Mouse (Mus musculus): ENCODE measurements at regions not wholly inside any gene's neighbourhood (a gene's known extent, or its start where the extent isn't known, plus 50 kb on each side); places are given as distances from the start of the nearest gene placed in this dataset.
A peak's percentile ranks its signal among the peaks of the same experiment; 100 is the strongest.

DNA sequence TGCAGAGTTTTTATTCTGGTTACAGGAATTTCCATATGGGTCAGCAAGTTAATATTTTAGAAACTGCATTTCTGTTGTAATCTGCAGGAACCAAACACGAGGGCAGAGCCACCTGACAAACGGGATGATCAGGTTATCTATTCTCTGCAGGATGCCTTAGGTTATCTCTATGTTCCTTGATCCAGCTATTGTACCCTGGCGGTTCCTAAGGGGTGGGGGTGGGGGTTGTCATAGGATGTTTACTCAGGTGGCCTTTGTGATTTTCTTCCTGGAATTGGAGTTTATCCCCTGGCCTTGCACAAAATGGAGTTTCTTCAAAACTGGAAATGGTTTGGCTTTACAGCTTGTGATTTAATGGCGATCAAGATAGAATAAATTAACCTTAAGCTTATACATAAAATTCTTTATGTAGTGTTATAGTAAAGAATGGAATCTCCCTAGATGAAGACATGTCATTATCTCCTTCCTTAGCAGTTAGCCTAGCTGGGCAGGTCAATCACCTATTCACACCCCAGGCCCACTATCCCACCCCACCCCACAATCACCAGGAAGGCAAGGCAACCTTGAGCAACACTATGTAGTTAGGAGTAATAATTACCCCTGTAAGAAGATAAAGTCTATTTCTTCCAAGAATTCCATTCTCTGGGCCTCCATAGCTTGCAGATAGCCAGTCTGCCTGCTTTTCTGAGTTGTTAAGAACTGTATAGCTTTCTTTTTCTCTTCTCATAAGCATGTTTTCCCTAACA is 192.3 kb upstream of the B430218F22Rik start:
- no peak for DNase-seq

DNA sequence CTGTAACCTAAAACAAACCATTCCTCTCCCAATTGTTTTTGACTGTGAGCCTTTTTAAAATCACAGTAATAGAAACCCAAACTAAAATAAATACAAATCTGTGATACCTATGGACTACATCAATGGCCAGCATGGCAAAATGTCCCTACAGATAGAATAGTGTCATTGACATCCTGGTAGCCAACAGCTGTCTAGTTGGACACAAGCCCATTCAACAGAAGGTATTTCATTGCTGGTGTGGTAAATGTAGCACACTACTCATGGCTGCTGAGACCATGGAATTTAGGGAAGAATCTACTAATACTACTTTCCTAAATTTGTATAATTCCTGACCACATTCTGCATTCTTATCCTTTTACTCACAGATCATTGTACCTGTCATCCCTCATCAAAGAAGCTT is 178.3 kb upstream of the B430218F22Rik start:
- DNase-seq: no peak

- DNase-seq: peak; percentile 10 to 63
Measured at GRCm38 (mm10) chr13:118227354-118227753, 159.1 kb upstream of the B430218F22Rik start.

GRCm38 (mm10) chr13:118237968-118238367 is 148.5 kb upstream of the B430218F22Rik start:
- no peak for DNase-seq

- no peak for DNase-seq
Measured at GRCm38 (mm10) chr13:118244680-118245079, 141.8 kb upstream of the B430218F22Rik start.

GRCm38 (mm10) chr13:118245546-118245945 is 140.9 kb upstream of the B430218F22Rik start:
- DNase-seq: no peak

DNA sequence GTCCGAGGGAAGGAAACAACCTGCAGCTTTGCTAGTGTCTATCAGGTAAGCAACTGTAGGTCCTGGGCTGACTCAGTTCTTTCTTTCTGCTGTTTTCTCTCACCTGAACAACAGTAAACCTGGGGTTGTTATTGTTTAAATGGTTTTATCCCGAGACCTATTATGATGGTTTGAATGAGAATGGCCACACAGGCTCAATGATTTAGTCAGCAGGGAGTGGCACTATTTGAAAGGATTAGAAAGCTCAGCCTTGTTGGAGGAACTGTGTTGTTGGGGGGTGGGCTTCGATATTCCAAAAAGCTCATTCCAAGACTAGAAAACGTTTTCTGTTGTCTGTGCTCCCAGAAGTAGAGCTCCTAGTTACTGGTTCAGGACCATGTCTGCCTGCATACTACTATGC is 126.8 kb upstream of the B430218F22Rik start:
- DNase-seq: no peak

- no peak for DNase-seq
Measured at GRCm38 (mm10) chr13:118262971-118263370, 123.5 kb upstream of the B430218F22Rik start.

DNA sequence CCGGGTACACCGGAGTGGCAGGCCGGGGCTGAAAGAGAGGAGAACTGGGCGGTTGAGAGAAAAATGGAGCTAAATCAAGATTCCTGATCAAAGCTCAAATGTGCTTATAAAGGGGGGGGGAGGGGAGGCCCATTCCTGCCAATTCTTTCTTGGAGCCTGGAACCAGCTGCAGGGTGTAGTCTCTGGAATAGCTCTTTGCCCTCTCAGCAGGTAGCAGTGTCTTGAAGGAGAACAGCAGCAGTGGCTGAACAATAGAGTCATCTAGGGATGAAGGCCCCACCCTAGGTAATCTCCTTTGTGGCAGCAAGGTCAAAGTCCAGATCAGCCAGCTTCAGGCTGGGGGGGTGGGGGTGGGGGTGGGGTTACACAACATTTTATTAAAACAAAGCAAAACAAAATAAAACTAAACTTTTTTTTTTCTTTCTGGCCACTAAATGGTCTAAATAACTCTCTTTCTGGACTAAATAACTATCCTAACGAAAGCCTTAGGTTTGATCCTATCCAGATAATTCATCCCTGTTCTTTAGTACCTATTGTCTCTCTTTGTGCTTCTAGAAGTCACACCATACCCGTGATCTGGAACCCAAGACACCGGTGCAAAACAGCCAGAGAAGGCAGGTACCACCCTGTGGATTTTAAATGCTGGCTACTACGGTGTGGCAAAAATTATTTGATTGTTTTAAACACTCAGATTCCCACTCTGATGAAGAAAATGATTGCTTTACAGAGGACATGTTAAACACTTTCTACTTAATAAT is 120.5 kb upstream of the B430218F22Rik start:
- DNase-seq: no peak

DNA sequence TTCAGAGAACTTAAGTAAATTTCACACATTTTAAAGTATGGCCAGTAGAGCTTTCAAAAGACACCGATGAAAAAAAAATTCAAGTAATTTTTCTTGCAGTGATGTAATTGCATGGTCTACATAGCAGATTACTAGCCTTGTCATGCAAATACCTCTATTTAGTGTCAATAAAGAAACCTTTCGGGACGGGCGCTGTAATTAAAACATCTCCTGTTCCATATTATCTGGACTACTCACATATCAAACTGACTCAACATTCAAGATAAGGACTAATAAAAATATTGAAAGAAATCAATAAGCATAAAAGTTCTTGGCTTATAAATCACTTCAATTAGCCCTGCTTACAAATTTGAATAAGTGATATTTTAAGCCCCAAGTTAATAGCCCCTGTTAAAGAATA is 113.5 kb upstream of the B430218F22Rik start:
- DNase-seq: no peak

- DNase-seq: no peak
Measured at GRCm38 (mm10) chr13:118280956-118281355, 105.5 kb upstream of the B430218F22Rik start.

GRCm38 (mm10) chr13:118293728-118294127 is 92.7 kb upstream of the B430218F22Rik start:
- no peak for DNase-seq

- no peak for DNase-seq
Measured at GRCm38 (mm10) chr13:118310080-118310479, 76.3 kb upstream of the B430218F22Rik start.

- DNase-seq: no peak
Measured at GRCm38 (mm10) chr13:118313676-118314075, 72.8 kb upstream of the B430218F22Rik start.
